Mouse (Mus musculus): ENCODE measurements around the gene Hpse. TPM values are rescaled to one million over a fixed set of nuclear protein-coding genes. Genes with fewer than 3 reads are reported as not detected.
A peak's percentile ranks its signal among the peaks of the same experiment; 100 is the strongest.

Hpse gene
- 0.24 and 0.28 TPM in 2 replicates for polyA plus RNA-seq (2015; fragmentation: Nextera tagmentation; extraction: Ambion mirVana)

DNA sequence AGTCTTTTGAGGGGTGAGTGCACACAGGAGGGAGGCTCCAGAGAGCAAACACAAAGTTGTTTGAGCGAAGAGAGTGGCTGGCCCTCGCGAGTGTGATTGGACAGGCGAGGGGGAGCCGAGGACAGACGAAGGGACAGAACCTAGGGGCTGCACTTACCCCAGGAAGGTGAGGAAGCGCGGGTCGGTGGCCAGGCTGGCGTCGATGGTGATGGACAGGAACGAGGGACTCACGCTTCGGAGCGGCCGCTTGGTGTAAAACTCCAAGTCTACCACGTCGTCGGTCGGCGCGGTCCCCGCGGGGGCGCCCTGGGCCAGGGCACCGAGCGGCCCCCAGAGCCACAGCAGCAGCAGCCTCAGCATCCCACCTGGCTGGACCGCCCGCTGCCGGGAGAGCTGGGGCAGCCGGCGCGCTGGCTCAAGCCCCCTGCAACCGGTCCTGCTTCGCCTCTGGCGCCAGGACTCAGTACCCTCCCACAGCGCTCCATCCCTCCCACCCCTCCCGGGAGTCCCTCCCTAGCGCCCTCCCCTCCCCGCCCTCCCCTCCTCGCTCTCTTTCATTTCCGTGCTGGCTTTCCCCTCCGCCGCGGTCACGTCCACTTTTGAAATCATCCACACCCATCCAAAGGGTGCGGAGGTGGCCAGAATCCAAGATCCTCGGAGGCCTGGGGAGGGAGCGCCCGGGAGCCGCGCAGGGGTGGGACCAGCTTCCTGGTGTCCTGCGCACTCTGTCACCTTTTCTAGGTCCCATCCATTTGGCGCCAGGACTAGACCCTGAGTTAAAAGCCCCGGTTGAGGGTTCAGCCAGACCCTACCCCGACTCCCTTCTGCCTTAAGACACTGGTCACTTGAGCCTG, at the start of gene Hpse:
Gene Hpse, minus strand, starts transcription at position 482 of the 854 bp plus-strand sequence.
- H3K4me1 ChIP-seq (replicated peaks): peaks cover 9% of the 10 kb centered on the region
- H3K9me3 ChIP-seq: no peaks in the 10 kb centered on the region
- H3K4me2 ChIP-seq (replicated peaks): peak within 1 kb of the TSS; percentile 95
- ATAC-seq: peak; percentile 83
- H3K27me3 ChIP-seq: peaks cover 32% of the 10 kb centered on the region
- H3K4me3 ChIP-seq (replicated peaks): peak within 1 kb of the TSS; percentile 52
- no peak within 1 kb of the TSS for H3K27ac ChIP-seq
- H3K36me3 ChIP-seq: no peaks in the 10 kb centered on the region
- under 1% methylated on average over 54 of the region's 56 CpGs for WGBS
- H3K9ac ChIP-seq (replicated peaks): peak within 1 kb of the TSS; percentile 65

DNA sequence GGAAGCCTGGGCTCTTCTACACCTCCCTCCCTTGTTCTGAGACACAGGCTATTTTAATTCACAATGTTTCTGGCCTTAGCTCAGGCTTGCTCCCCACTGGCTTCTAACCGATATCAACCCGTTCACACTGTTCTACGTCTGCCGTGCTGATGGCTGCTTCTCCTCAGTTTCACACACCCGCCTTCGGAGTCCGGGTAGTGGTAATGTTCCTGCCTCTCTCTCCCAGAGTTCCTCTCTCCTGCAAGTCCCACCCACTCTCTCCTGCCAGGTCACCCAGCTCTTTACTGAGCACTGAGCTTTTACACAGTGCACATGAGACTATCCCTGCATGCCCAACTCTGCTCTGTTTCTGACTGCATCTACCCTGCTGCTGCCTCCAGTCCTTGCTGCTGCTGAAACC, 46.5 kb upstream of the Hpse start:
- no peak overlapping the region for H3K4me2 ChIP-seq (replicated peaks)
- 97% methylated on average over 7 of the region's 7 CpGs for WGBS
- no peak overlapping the region for H3K27ac ChIP-seq
- H3K27me3 ChIP-seq: no peaks in the 10 kb centered on the region
- no peaks in the 10 kb centered on the region for H3K4me1 ChIP-seq (replicated peaks)
- no peak overlapping the region for H3K4me3 ChIP-seq (replicated peaks)
- peaks cover 91% of the 10 kb centered on the region for H3K36me3 ChIP-seq
- H3K9ac ChIP-seq (replicated peaks): no peak overlapping the region
- no peak for ATAC-seq
- no peaks in the 10 kb centered on the region for H3K9me3 ChIP-seq

DNA sequence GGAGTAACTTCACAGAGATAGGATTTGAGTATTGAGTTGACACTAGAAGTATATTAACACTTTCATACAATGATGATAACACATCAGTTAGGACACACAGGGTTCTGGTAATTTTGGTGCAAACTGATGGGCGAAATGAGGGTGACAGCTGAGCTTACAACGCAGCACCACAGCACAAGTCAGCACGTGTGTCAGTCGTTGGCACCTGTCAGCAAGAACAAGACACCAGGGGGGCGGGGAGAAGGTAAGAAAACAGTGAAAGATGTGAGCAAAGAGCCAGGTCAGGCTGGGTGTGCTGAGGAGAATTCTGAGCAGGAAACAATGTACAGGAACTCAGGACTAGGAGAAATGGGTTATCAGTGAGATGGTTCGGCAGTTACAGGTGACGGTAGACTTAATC, 42.2 kb upstream of the Hpse start:
- no peak overlapping the region for H3K4me3 ChIP-seq (replicated peaks)
- ATAC-seq: no peak
- H3K27me3 ChIP-seq: no peaks in the 10 kb centered on the region
- peaks cover 61% of the 10 kb centered on the region for H3K36me3 ChIP-seq
- H3K9ac ChIP-seq (replicated peaks): no peak overlapping the region
- no peaks in the 10 kb centered on the region for H3K4me1 ChIP-seq (replicated peaks)
- H3K4me2 ChIP-seq (replicated peaks): no peak overlapping the region
- no peaks in the 10 kb centered on the region for H3K9me3 ChIP-seq
- 93% methylated on average over 7 of the region's 7 CpGs for WGBS
- H3K27ac ChIP-seq: no peak overlapping the region

DNA sequence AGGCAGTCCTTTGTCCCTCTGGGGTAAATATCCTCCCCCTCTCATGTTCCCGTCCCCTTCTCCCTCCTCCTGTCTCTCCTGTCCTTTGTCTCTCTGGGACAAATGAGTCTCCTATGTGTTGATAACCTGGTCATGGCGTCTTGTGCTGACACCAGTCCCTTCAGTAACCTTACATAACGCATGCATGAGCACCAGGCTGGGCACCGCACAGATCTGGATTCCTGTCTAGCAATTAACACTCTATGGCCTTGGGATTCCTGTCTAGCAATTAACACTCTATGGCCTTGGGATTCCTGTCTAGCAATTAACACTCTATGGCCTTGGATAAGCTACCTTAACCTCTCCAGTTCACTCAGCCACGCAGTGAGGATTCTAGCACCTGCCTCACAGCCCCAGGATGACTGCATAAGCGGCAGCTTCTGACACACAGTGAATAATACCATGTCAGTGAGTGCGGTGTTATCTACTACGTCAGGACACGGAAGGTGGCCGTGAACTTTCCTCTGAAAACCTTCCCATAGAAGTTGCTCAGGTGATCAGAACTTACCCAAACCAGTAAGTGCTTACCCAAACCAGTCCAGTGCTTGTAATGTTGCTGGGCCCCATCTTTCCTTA, 40.6 kb upstream of the Hpse start:
- no peaks in the 10 kb centered on the region for H3K27me3 ChIP-seq

DNA sequence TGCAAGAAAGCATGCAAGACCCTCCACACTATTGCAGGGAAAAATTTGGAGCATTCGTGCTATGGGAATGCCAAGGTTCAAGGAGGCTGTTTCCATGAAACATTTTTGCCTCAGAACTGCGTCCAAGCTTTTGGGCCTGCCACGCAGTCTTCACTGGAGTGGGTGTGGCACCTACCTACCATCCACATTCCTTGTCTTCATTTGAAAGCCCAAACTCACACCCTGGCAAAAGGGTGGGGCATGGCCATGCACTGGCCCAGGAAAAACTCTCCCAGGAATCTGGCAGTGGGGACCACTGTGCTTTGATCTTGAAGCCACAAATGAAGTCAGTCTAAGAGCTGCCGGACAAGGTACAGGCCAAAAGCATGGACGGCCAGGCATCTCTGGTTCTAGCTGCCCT, 38.6 kb upstream of the Hpse start:
- H3K4me2 ChIP-seq (replicated peaks): no peak overlapping the region
- no peaks in the 10 kb centered on the region for H3K9me3 ChIP-seq
- no peak overlapping the region for H3K27ac ChIP-seq
- H3K9ac ChIP-seq (replicated peaks): no peak overlapping the region
- peaks cover 4% of the 10 kb centered on the region; the same call in 1 of the 2 replicates for H3K4me1 ChIP-seq (replicated peaks)
- ATAC-seq: no peak
- H3K27me3 ChIP-seq: no peaks in the 10 kb centered on the region
- WGBS: 96% methylated on average over 5 of the region's 5 CpGs
- H3K4me3 ChIP-seq (replicated peaks): no peak overlapping the region
- H3K36me3 ChIP-seq: peaks cover 25% of the 10 kb centered on the region

More for the DNA sequence above, 40.6 kb upstream of the Hpse start:
- Histone ChIP-seq H3K4me1 (replicated peaks) (no peaks in the 10 kb centered on the region), H3K9ac (replicated peaks) (no peak overlapping the region), H3K9me3 (no peaks in the 10 kb centered on the region), H3K4me2 (replicated peaks) (no peak overlapping the region), H3K36me3 (peaks cover 45% of the 10 kb centered on the region), H3K4me3 (replicated peaks) (no peak overlapping the region), H3K27ac (no peak overlapping the region)
- ATAC-seq: no peak
- 86% methylated on average over 10 of the region's 10 CpGs for WGBS

DNA sequence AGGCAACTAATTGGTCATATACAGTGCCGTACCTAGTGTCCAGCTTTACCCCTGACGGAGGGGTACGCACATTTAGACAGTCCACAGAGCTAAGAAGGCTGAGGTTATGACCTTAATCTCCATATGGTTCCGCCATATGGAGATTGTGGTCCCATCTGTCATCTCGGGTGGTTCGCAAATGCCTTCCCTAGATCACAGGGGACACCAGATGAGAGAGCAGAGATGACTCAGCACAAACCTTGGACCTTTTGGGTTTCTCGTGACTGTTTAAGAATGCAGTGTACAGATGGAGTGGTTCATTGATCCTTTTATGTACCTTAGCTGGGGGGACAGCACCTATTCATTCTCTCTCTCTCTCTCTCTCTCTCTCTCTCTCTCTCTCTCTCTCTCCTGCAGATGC, 33.9 kb upstream of the Hpse start:
- ATAC-seq: no peak
- Histone ChIP-seq H3K36me3 (no peaks in the 10 kb centered on the region), H3K4me3 (replicated peaks) (no peak overlapping the region), H3K9me3 (no peaks in the 10 kb centered on the region), H3K4me2 (replicated peaks) (no peak overlapping the region), H3K27me3 (no peaks in the 10 kb centered on the region), H3K4me1 (replicated peaks) (peaks cover 16% of the 10 kb centered on the region), H3K27ac (no peak overlapping the region), H3K9ac (replicated peaks) (no peak overlapping the region)
- WGBS: 49% methylated on average over 7 of the region's 7 CpGs

DNA sequence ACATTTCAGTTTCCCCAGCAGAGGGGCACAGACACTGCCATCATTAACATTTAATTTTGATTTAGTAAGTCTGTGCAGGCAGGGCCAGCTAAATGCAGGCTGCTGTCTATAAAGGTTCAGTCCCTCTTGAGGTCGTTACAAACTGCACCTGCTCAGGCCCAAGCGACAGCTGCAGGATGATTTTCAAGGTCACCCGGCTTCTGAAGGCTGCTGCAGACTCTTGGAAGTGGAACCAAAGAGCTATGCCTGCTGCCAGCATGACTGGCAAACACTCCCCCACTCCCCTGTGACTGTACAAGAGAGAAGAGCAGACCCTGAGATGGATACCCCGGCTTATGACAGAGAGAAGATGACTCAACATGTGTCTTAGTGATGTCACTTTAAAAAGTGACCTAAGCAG, 32.1 kb upstream of the Hpse start:
- no peak overlapping the region for H3K9ac ChIP-seq (replicated peaks)
- no peaks in the 10 kb centered on the region for H3K27me3 ChIP-seq
- no peaks in the 10 kb centered on the region for H3K36me3 ChIP-seq
- ATAC-seq: peak; percentile 50; the same call in 1 of the 2 replicates
- H3K27ac ChIP-seq: peak overlapping the region; percentile 35; the same call in 1 of the 2 replicates
- no peaks in the 10 kb centered on the region for H3K9me3 ChIP-seq
- WGBS: 46% methylated on average over 4 of the region's 4 CpGs
- no peak overlapping the region for H3K4me2 ChIP-seq (replicated peaks)
- no peak overlapping the region for H3K4me3 ChIP-seq (replicated peaks)
- peaks cover 16% of the 10 kb centered on the region for H3K4me1 ChIP-seq (replicated peaks)

DNA sequence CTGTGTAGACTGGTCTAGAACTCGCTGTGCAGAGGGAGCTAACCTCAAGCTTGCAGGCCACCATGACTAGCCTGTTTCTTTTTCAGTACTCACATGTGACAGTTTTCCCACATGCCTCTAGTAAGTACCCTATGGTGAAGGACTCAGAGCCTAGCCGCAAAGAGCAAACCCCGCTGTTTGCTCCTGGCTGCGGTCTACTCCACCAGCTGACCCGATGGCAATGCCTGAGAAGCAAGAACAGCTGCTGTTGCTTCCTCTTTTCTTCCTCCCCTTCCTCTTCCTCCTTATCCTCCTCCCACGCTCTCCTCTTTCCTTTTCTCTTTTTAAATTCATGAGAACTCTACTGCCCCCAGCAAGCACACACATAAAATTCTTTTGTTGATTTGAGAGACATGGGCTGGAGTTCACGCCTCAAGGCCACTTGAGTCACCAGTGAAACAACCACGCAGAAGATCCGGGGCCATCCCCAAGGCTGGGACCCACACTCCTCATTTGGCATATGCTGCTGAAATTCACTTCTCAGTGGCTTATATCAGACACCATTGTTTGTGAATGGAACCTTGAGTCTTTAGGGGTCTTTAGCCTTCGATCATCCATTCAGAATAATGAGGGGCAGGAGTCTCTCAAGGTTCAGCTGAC, 31.2 kb upstream of the Hpse start:
- Histone ChIP-seq H3K36me3 (no peaks in the 10 kb centered on the region), H3K27ac (peak overlapping the region; percentile 35; the same call in 1 of the 2 replicates), H3K27me3 (no peaks in the 10 kb centered on the region), H3K9ac (replicated peaks) (no peak overlapping the region), H3K9me3 (no peaks in the 10 kb centered on the region), H3K4me2 (replicated peaks) (no peak overlapping the region), H3K4me1 (replicated peaks) (peaks cover 16% of the 10 kb centered on the region), H3K4me3 (replicated peaks) (no peak overlapping the region)
- WGBS: 83% methylated on average over 10 of the region's 10 CpGs
- no peak for ATAC-seq

DNA sequence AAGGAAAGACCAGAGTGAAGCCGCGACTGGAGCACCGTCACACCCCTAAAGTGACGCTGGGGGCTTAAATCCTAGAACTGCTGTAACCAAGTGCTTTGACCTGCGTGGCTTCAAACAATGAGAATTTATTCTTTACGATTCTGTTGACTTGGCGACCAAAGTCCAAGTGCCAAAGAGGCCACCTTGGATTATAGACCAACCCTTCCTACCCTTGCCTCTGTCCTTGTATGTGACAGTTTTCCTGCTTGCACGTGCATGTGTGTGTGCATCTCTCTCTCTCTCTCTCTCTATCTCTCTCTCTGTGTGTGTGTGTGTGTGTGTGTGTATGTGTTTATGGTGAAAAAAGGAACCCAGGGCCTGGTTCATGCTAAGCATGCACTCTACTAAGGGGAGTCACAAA, 19.3 kb upstream of the Hpse start:
- Histone ChIP-seq H3K4me1 (replicated peaks) (no peaks in the 10 kb centered on the region), H3K27me3 (no peaks in the 10 kb centered on the region), H3K4me2 (replicated peaks) (no peak overlapping the region), H3K9ac (replicated peaks) (no peak overlapping the region), H3K27ac (no peak overlapping the region), H3K4me3 (replicated peaks) (no peak overlapping the region), H3K36me3 (no peaks in the 10 kb centered on the region), H3K9me3 (peaks cover 12% of the 10 kb centered on the region)
- 90% methylated on average over 8 of the region's 8 CpGs for WGBS
- no peak for ATAC-seq

DNA sequence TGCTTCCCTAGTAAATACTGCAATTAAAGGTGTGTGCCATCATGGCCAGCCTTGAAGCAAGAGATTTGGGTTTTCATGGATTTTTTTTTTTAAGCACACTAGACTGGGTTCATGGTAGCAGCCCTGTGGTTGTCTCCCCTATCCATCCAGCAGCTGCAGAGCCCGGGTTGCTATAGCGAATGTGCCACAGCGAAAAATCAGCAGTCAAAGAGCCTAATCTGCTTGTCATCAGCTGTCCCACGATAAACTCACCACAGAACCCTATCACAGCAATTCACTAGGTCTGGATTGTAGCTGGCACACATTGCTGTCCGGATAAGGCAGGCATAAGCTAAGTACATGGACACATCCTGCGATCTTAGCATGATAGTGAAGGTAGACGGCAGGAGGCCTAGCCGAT, 17.4 kb upstream of the Hpse start:
- Histone ChIP-seq H3K27ac (no peak overlapping the region), H3K4me2 (replicated peaks) (no peak overlapping the region), H3K4me1 (replicated peaks) (no peaks in the 10 kb centered on the region), H3K27me3 (no peaks in the 10 kb centered on the region), H3K36me3 (no peaks in the 10 kb centered on the region), H3K9ac (replicated peaks) (no peak overlapping the region), H3K4me3 (replicated peaks) (no peak overlapping the region), H3K9me3 (peaks cover 12% of the 10 kb centered on the region)
- no peak for ATAC-seq
- WGBS: 85% methylated on average over 8 of the region's 8 CpGs

DNA sequence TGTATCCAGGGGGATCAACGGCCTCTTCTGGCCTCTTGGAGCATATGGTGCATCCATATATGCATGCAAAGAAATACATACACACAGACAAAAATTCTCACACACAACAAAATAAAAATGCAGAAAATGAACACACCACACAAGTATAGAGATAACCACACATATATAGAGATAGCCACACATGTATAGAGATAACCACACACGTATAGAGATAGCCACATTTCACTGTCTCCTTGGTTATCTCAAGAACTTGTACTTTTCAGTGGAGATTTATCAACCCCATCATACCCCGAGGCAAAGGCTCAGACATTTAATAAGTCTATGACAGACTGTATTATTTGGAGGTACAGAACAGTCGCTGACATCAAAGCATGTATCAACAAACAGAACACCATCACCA, 15.0 kb upstream of the Hpse start:
- Histone ChIP-seq H3K27me3 (no peaks in the 10 kb centered on the region), H3K27ac (no peak overlapping the region), H3K9ac (replicated peaks) (no peak overlapping the region), H3K4me1 (replicated peaks) (no peaks in the 10 kb centered on the region), H3K4me3 (replicated peaks) (no peak overlapping the region), H3K9me3 (peaks cover 4% of the 10 kb centered on the region), H3K4me2 (replicated peaks) (no peak overlapping the region), H3K36me3 (no peaks in the 10 kb centered on the region)
- 85% methylated on average over 4 of the region's 4 CpGs for WGBS
- no peak for ATAC-seq

DNA sequence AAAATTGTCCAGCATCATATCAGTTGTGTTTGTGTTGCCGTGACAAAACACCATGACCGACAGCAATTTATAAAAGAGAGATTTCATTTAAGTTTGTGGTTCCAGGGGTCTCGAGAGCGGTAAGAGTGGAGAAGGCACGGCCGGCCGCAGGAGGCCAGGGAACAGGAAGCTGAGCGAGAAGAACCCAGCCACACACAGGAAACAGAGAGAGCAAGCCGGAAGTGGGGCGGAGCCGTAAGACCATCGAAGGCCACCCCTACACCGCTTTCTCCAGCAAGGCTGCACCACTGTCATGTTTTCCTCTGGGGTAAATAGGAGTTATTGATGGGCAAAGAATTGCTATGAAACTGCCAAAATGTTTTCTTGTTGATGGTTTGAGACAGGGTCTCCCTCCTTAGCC, 9.2 kb upstream of the Hpse start:
- no peak overlapping the region for H3K4me3 ChIP-seq (replicated peaks)
- H3K9ac ChIP-seq (replicated peaks): no peak overlapping the region
- no peak overlapping the region for H3K27ac ChIP-seq
- ATAC-seq: no peak
- no peaks in the 10 kb centered on the region for H3K9me3 ChIP-seq
- no peak overlapping the region for H3K4me2 ChIP-seq (replicated peaks)
- no peaks in the 10 kb centered on the region for H3K36me3 ChIP-seq
- 93% methylated on average over 13 of the region's 13 CpGs for WGBS
- no peaks in the 10 kb centered on the region for H3K4me1 ChIP-seq (replicated peaks)
- no peaks in the 10 kb centered on the region for H3K27me3 ChIP-seq
